9 mouse cellular contexts compared by ENCODE assay signal in genomic region chr14:55113351-55113974, GRCm38 (mm10). TPM values are rescaled to one million over a fixed set of nuclear protein-coding genes. Genes with fewer than 3 reads are reported as not detected.
DNase-seq lines count a peak whose midpoint lies in the region; ATAC-seq and TF ChIP-seq lines count a peak whose summit lies in the region.
"Had no signal": no experiment of that assay in that cellular context is flagged by ENCODE, and none has a peak within 500 bp of the region (broad histone marks: within the 10 kb centered on the region; RNA-seq: fewer than 3 reads in every experiment).

No protein-coding gene starts in this region.

- ATAC-seq in heart, embryonic 11.5 days (replicated peaks; ENCODE audit: insufficient number of reproducible peaks, low FRiP score, low TSS enrichment): no peak
- ATAC-seq in intestine, postnatal 0 days: no peak

- H3K4me3 ChIP-seq in heart, embryonic 11.5 days (ENCODE audit: low read depth, low read length): 0 out of 2 replicates have a peak overlapping the region, but pooled peaks have one; percentile 12
- peak overlapping the region; percentile 85 for H3K4me3 ChIP-seq in E14TG2a.4 (replicated peaks; ENCODE audit: low read length)
- peak overlapping the region; percentile 71 for H3K4me3 ChIP-seq in embryonic facial prominence, embryonic 10.5 days
- H3K4me3 ChIP-seq in intestine, postnatal 0 days (ENCODE audit: low read depth, low read length): peak overlapping the region; percentile 51; the same call in 1 of the 2 replicates

- peaks cover 16% of the 10 kb centered on the region; the same call in 1 of the 2 replicates for H3K4me1 ChIP-seq in heart, embryonic 11.5 days (ENCODE audit: control insufficient read depth, insufficient read depth, low read length)
- H3K4me1 ChIP-seq in E14TG2a.4 (replicated peaks; ENCODE audit: low read depth, low read length): peaks cover 56% of the 10 kb centered on the region
- peaks cover 55% of the 10 kb centered on the region for H3K4me1 ChIP-seq in embryonic facial prominence, embryonic 10.5 days
- 0 out of 2 replicates have a peak, but pooled peaks cover 9% of the 10 kb centered on the region for H3K4me1 ChIP-seq in intestine, postnatal 0 days (replicated peaks; ENCODE audit: control insufficient read depth, insufficient read depth, low read length)

- no peak overlapping the region for H3K9ac ChIP-seq in heart, embryonic 11.5 days (ENCODE audit: low read depth, low read length)
- H3K9ac ChIP-seq in intestine, postnatal 0 days (ENCODE audit: low read depth, low read length): no peak overlapping the region

- DNase-seq in heart, postnatal 4 days: no peak
- DNase-seq in embryonic facial prominence, embryonic 10.5 days (ENCODE audit: low spot score): no peak
- no peak for DNase-seq in thymus, postnatal 14 days
- DNase-seq in urinary bladder, adult 2 months (ENCODE audit: low spot score): no peak
- DNase-seq in c-Kit-positive CD71-positive TER-119-positive erythroid progenitor cells, embryonic 14.5 days (ENCODE audit: low spot score): no peak
- DNase-seq: thymus, adult 2 months had no signal

- no peak for TF ChIP-seq CTCF in E14TG2a.4 (conservative IDR thresholded peaks at IDR 0.05; ENCODE audit: low read length)
- TF ChIP-seq CTCF in intestine, postnatal 0 days (IDR thresholded peaks at IDR 0.05; ENCODE audit: low read depth): no peak

- WGBS in heart, embryonic 11.5 days (ENCODE audit: insufficient replicate concordance): 59% methylated on average over 51 of the region's 51 CpGs
- WGBS in embryonic facial prominence, embryonic 10.5 days: 74% methylated on average over 51 of the region's 51 CpGs
- WGBS in intestine, postnatal 0 days: 57% methylated on average over 51 of the region's 51 CpGs

- H3K4me2 ChIP-seq in heart, embryonic 11.5 days: peak overlapping the region; percentile 29
- H3K4me2 ChIP-seq in intestine, postnatal 0 days (replicated peaks; ENCODE audit: low read depth): peak overlapping the region; percentile 95

- peaks cover 86% of the 10 kb centered on the region for H3K27me3 ChIP-seq in heart, embryonic 11.5 days (ENCODE audit: control insufficient read depth, insufficient read depth, low read length)
- peaks cover 88% of the 10 kb centered on the region for H3K27me3 ChIP-seq in E14TG2a.4 (ENCODE audit: insufficient read depth, low read length)
- peaks cover 100% of the 10 kb centered on the region for H3K27me3 ChIP-seq in embryonic facial prominence, embryonic 10.5 days (replicated peaks; ENCODE audit: low read depth, poor library complexity, severe bottlenecking)
- H3K27me3 ChIP-seq in intestine, postnatal 0 days (replicated peaks; ENCODE audit: control insufficient read depth, insufficient read depth, low read length): peaks cover 41% of the 10 kb centered on the region

- H3K36me3 ChIP-seq in heart, embryonic 11.5 days (ENCODE audit: control insufficient read depth, insufficient read depth, low read length): no peaks in the 10 kb centered on the region
- H3K36me3 ChIP-seq in E14TG2a.4 (ENCODE audit: insufficient read depth, low read length): no peaks in the 10 kb centered on the region
- H3K36me3 ChIP-seq in embryonic facial prominence, embryonic 10.5 days (replicated peaks): no peaks in the 10 kb centered on the region
- H3K36me3 ChIP-seq in intestine, postnatal 0 days (ENCODE audit: control insufficient read depth, insufficient read depth): no peaks in the 10 kb centered on the region

- no peaks in the 10 kb centered on the region for H3K9me3 ChIP-seq in heart, embryonic 11.5 days (replicated peaks; ENCODE audit: control insufficient read depth, low read length)
- H3K9me3 ChIP-seq in E14TG2a.4 (ENCODE audit: low read length): no peaks in the 10 kb centered on the region
- H3K9me3 ChIP-seq in embryonic facial prominence, embryonic 10.5 days: no peaks in the 10 kb centered on the region
- H3K9me3 ChIP-seq in intestine, postnatal 0 days (ENCODE audit: control insufficient read depth): no peaks in the 10 kb centered on the region

- no peak overlapping the region for H3K27ac ChIP-seq in heart, embryonic 11.5 days (ENCODE audit: low read depth, low read length)
- H3K27ac ChIP-seq in embryonic facial prominence, embryonic 10.5 days (replicated peaks): no peak overlapping the region
- H3K27ac ChIP-seq in intestine, postnatal 0 days (ENCODE audit: low read depth, low read length): no peak overlapping the region

RNA-seq across cellular contexts. Expression of gene Jph4, which starts 3.3 kb away (rescaled TPM):
- 0.31 and 0.59 TPM in 2 replicates for polyA plus RNA-seq in heart, embryonic 11.5 days (2014; fragmentation: Nextera tagmentation; extraction: Ambion mirVana)
- total RNA-seq in heart, postnatal 4 days (2021): under 1 TPM; 0.10 to 0.16 TPM
- polyA plus RNA-seq in embryonic facial prominence, embryonic 10.5 days (2016; fragmentation: Nextera tagmentation; extraction: Ambion mirVana): 0.45 and 0.81 TPM in 2 replicates
- 0.90 and 0.93 TPM in 2 replicates for polyA plus RNA-seq in intestine, postnatal 0 days (2015; fragmentation: Nextera tagmentation; extraction: Ambion mirVana)
- polyA plus RNA-seq in urinary bladder, adult 2 months (2012; rRNA removed): 2.4 and 2.8 TPM in 2 replicates

RNA-seq across cellular contexts. Expression of gene Ap1g2, which starts 7.1 kb away (rescaled TPM):
- 9.1 and 11.4 TPM in 2 replicates for polyA plus RNA-seq in heart, embryonic 11.5 days (2014; fragmentation: Nextera tagmentation; extraction: Ambion mirVana)
- total RNA-seq in heart, postnatal 4 days (2021): 1 to 10 TPM; 3.3 to 5.6 TPM
- 14.5 and 15.8 TPM in 2 replicates for polyA plus RNA-seq in embryonic facial prominence, embryonic 10.5 days (2016; fragmentation: Nextera tagmentation; extraction: Ambion mirVana)
- polyA plus RNA-seq in intestine, postnatal 0 days (2015; fragmentation: Nextera tagmentation; extraction: Ambion mirVana): 75.3 and 81.5 TPM in 2 replicates
- 22.5 and 26.6 TPM in 2 replicates for polyA plus RNA-seq in urinary bladder, adult 2 months (2012; rRNA removed)

RNA-seq across cellular contexts. Expression of gene Thtpa, which starts 18.9 kb away (rescaled TPM):
- polyA plus RNA-seq in heart, embryonic 11.5 days (2014; fragmentation: Nextera tagmentation; extraction: Ambion mirVana): 12.4 and 15.1 TPM in 2 replicates
- 10 to 100 TPM; 12.2 to 13.2 TPM for total RNA-seq in heart, postnatal 4 days (2021)
- polyA plus RNA-seq in embryonic facial prominence, embryonic 10.5 days (2016; fragmentation: Nextera tagmentation; extraction: Ambion mirVana): 22.4 and 22.8 TPM in 2 replicates
- polyA plus RNA-seq in intestine, postnatal 0 days (2015; fragmentation: Nextera tagmentation; extraction: Ambion mirVana): 7.5 and 8.8 TPM in 2 replicates
- polyA plus RNA-seq in urinary bladder, adult 2 months (2012; rRNA removed): 6.6 and 11.6 TPM in 2 replicates

RNA-seq across cellular contexts. Expression of gene Zfhx2, which starts 21.3 kb away (rescaled TPM):
- polyA plus RNA-seq in heart, embryonic 11.5 days (2014; fragmentation: Nextera tagmentation; extraction: Ambion mirVana): 2.9 and 3.1 TPM in 2 replicates
- total RNA-seq in heart, postnatal 4 days (2021): 1 to 10 TPM; 2.9 to 3.8 TPM
- 6.1 and 6.8 TPM in 2 replicates for polyA plus RNA-seq in embryonic facial prominence, embryonic 10.5 days (2016; fragmentation: Nextera tagmentation; extraction: Ambion mirVana)
- 0.87 and 1.1 TPM in 2 replicates for polyA plus RNA-seq in intestine, postnatal 0 days (2015; fragmentation: Nextera tagmentation; extraction: Ambion mirVana)
- 0.66 and 2.0 TPM in 2 replicates for polyA plus RNA-seq in urinary bladder, adult 2 months (2012; rRNA removed)

Comparison
In these comparisons a context has a peak if more than half of its experiments do, and no peak if none do; other contexts are left out.
1. H3K4me3 ChIP-seq: peak in every context shown above with its lines; median percentile 85 in E14TG2a.4; 71 in embryonic facial prominence, embryonic 10.5 days; 51 in intestine, postnatal 0 days; 12 in heart, embryonic 11.5 days.